Mouse (Mus musculus) left cerebral cortex, adult 8-10 months (tissue): ENCODE results near the gene Mtrr. TPM values are rescaled to one million over a fixed set of nuclear protein-coding genes. Genes with fewer than 3 reads are reported as not detected.
"Not testable (repeated sequence)": the region's sequence is repeated elsewhere in the genome, so short reads cannot be mapped to it uniquely, and the experiment has no call there.

ENCODE experiments used
- DNase-seq, 2 experiments: peaks; one replicate each; pipeline ENCODE4 v3.0.0; 2022; ENCODE audit warnings: low spot score in 2 of 2
- total RNA-seq, 4 experiments: library from RNA; stranded (reverse); gene quantifications; 2 replicates each; pipeline ENCODE4 v1.2.4; 2022

Gene Mtrr
- total RNA-seq, 4 experiments from 2014 or later = 13.2 to 19.0 (median 15.5) TPM

DNA sequence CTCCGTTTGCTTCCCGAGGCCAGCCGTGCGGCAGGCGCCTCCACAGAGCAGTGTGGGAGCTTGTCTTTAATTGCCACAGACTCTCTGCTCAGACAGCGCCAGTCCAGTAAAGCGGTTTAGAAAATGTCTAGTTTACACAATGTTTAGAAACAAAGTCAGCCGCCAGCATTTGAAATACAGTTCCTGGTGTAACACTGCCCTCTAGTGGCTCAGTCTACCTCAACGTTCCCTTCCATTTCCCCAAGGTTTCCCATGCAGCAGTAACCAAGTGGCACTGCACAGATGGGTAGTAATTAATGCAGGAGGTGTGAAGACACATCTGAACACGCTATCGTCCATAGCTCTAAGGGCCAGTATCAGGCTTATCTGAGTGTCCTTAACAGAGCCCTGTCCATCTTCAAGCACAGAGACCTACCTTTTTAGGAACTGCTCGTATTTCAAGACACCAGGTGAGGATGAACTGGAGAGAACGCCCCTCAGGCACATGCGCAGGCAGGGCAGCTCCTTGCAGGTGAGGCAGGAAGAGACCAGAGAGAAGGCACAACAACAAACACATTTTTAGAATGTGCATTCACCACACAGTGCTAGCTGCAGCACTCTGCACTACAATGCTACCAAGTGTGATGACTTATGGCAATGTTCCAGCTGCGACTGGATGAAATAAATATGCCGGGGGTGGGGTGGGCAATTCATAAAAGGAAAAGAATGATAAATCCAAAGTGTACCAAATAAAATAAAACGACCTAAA, 12.2 kb downstream of the Mtrr start:
- DNase-seq = peak; percentile 20 to 61

DNA sequence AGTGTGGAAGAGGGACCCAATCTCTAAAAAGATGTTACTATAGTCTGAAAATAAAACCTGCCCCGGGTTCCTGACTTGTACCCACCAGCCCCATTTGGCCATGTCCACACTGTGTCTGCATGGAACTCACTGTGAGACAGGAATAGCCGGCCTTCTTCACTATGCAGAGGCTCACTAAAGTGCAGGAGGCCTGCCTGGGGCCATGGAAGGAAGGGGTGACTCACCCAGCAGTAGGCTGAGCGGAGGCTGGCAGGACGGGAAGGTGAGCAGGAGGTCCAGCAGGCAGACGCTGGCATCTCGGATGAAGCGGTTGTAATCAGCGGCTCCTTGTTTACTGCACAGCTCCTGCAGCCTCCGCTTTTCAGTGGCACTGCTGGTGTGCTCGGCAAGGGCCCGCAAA, 13.4 kb downstream of the Mtrr start:
- no peak for DNase-seq

DNA sequence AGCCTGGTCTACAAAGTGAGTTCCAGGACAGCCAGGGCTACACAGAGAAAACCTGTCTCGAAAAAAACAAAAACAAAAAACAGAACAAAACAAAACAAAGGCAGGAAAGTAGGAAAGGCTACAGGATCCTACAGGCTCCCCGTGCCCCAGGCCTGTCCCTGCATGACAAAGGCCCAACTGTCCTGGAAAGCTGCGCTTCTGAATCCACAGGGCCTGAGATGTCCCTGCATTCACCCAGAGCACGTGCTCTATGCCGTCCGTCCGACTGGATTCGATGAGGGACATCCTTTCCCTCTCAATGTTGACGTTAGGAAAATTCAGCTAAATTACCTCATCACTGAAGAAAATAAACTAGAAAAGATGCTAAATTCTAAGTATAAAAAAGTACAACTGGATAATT, 13.8 kb downstream of the Mtrr start:
- DNase-seq = no peak

DNA sequence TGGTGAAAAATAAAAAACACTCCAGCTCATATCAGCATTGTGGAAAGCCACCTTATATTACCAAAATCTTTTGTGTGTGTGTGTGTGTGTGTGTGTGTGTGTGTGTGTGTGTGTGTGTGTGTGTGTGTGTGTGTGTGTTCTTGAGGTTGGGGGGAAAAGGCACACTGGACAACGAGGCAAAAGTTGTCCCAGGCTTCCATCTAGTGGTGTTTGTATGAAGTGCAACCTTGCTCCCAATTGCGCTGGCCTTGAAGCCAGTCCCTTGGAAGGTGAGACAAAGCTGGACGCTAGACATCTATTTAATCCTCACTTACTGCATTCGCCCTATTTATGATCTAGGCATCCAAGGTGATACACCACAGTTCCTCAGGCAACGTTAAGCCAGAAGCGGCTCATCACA, 28.6 kb downstream of the Mtrr start:
- not testable (repeated sequence) for DNase-seq

Other genes starting within 250 kb of the Mtrr start
- gene Fastkd3, start 85 bp upstream of the Mtrr start, total RNA-seq = 10 to 100 TPM; 13.7 to 21.5 (median 16.1) TPM
- gene 1700001L19Rik, start 15.3 kb upstream of the Mtrr start, total RNA-seq = 10 to 100 TPM; 17.2 to 22.3 (median 20.5) TPM